Mouse (Mus musculus): ENCODE measurements around the gene AF067061.
"Not testable (repeated sequence)": the region's sequence is repeated elsewhere in the genome, so short reads cannot be mapped to it uniquely, and the experiment has no call there.

DNA sequence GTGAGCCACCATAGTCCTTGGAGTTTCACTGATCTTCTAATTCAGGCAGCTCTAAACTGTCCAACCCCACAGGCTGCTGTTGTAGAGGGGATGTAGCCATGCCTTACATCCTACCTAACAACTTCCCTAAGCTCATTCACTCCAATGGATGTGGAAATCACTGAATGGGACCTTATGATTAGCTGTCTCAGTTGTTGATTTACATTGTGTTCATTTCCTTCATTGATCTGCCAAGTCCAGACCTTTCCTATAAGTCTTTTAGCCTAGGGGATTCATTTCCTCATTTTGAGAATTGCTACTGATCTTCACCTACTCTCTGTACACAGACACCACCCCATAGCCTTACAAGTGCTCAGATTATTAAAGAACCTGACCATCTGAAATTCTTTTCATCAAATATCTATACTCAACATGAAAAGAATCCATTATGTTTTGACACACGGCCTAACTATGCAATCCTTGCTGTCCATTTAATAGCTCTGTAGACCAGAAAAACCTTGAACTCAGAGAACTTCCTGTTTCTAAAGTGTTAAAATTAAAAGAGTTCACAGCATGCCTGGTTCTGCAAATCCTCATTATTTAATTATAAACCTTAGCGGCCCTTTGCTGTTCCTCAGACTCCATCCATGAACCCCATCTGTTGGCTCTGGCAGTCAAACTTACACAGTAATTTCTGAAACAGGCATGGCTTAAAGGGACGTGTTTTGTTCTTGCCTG is 11.5 kb upstream of the AF067061 start:
- TF ChIP-seq CTCF (IDR thresholded peaks at IDR 0.05; ENCODE audit: borderline replicate concordance, extremely low read depth, insufficient read depth, insufficient read length); POLR2A (IDR thresholded peaks at IDR 0.05; ENCODE audit: borderline replicate concordance, extremely low read depth, insufficient read depth, insufficient read length, poor library complexity, severe bottlenecking): not testable (repeated sequence)

All from brain, embryonic 14.5 days (tissue).